Mouse (Mus musculus) lung, embryonic 14.5 days (tissue): Measurements from ENCODE around the gene Gm38655. TPM values are rescaled to one million over a fixed set of nuclear protein-coding genes. Genes with fewer than 3 reads are reported as not detected.

ENCODE experiments used
- ATAC-seq: fragments of 200-750 bp; cut with Nextera tagmentation; 2 replicates; pipeline ENCODE4 v1.8.0; 2017; ENCODE audit warnings: mild to moderate bottlenecking, moderate TSS enrichment, moderate library complexity; ENCODE audit not compliant: insufficient read depth
- DNase-seq: peaks from one replicate; pipeline ENCODE4 v3.0.0-alpha.2; 2015
- H3K27ac ChIP-seq: fragments of 300-500 bp; sonication (generic); 2 replicates; pipeline ENCODE4 v1.5.1; 2014; ENCODE audit warnings: low read depth, mild to moderate bottlenecking, moderate library complexity
- H3K27me3 ChIP-seq: fragments of 300-500 bp; sonication (generic); 2 replicates; pipeline ENCODE4 v1.6.1; 2014; ENCODE audit warnings: low read length, control low read depth; ENCODE audit not compliant: insufficient read depth
- H3K36me3 ChIP-seq: fragments of 300-500 bp; sonication (generic); 2 replicates; pipeline ENCODE4 v1.6.1; 2014; ENCODE audit warnings: control low read depth; ENCODE audit not compliant: insufficient read depth
- H3K4me1 ChIP-seq: fragments of 300-500 bp; sonication (generic); 2 replicates; pipeline ENCODE4 v1.6.1; 2014; ENCODE audit warnings: antibody characterized with exemption, control low read depth; ENCODE audit not compliant: insufficient read depth
- H3K4me2 ChIP-seq: fragments of 300-500 bp; sonication (generic); 2 replicates; pipeline ENCODE4 v1.6.1; 2014; ENCODE audit warnings: mild to moderate bottlenecking
- H3K4me3 ChIP-seq: fragments of 300-500 bp; sonication (generic); 2 replicates; pipeline ENCODE4 v1.5.1; 2014; ENCODE audit warnings: low read depth, low read length
- H3K9ac ChIP-seq: fragments of 300-500 bp; sonication (generic); 2 replicates; pipeline ENCODE4 v1.6.1; 2014
- H3K9me3 ChIP-seq: fragments of 300-500 bp; sonication (generic); 2 replicates; pipeline ENCODE4 v1.6.1; 2016; ENCODE audit warnings: low read depth, low read length, control low read depth
- CTCF ChIP-seq: IDR thresholded peaks from 2 replicates; pipeline ENCODE4 v1.5.1; 2016; ENCODE audit warnings: antibody characterized with exemption, low read depth
- WGBS: fragments of 180-500 bp; shearing (Covaris S2); extraction: QIAGEN DNeasy Blood & Tissue Kit; methylation state at CpG from one replicate; pipeline ENCODE4 v1.1.7; 2014; 5-methylcytosine and 5-hydroxymethylcytosine counted together
- polyA plus RNA-seq: library from polyadenylated mRNA; unstranded; fragments of >200 nt; fragmentation: Nextera tagmentation; extraction: Ambion mirVana; gene quantifications from 2 replicates; pipeline ENCODE4 v1.2.1, GENCODE M21; 2014

Gene Gm38655
- polyA plus RNA-seq, 1 experiment from 2014 or later, result 3.6 TPM

DNA sequence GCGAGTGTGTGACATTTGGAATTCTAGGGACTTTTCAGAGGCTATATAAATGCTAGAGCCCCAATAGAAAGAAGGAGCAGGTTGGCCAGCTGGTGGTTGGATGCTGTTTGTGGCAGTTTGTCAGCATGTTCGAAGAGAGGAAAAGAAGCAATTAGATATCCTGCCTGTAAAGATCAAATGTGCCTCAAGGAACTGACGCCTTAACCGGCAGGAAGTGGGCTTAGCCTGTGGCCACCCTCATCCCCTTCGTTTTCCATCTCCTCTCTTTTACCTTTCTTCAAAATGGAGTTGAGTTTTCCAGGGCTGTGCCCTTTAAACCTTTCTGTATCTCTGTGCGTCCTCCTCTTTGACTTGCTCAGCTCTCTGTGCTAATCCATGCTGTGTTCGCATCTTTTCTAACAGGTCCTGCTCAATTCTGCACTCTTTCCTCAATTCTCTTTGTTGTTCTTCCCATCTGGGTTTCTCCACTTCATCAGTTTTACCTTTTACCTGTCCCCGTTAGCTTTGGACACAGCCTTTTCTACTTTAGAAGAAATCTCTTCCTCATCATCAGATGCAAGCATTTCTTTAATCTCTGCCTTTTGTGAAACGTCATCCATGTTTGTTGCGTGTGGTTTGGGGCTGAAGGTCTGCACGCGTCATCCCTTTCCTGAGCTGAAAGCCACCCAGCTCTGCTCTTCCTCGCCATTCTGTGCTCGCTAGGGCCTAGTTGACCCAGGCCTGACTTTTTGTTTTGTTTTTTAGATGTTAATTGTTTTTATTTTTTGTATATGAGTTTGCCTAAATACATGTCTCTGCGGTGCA lies 44.4 kb upstream of the Gm38655 start:
- H3K36me3 ChIP-seq, result peaks cover 34% of the 10 kb centered on the region
- no peaks in the 10 kb centered on the region for H3K9me3 ChIP-seq
- TF ChIP-seq CTCF, result no peak

DNA sequence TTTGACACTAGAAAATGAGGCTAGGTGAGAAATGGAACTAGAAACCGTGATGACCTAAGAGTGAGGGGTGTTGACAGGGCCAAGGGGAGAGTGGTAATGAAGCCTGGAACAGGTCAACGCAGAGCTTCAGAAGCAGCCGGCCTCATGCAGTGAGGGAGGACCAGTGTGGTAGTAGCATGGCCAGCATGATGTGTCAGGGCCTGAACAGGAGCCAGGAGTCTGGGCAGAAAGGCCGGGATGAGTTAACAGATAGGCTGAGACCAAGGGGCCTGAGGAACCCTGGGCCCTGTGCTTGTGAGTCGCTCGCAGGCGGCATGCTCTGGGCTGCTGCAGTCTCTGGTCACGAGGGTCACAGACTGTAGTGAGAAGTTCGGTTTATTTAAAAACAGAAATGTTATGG lies 43.7 kb upstream of the Gm38655 start:
- no peak for TF ChIP-seq CTCF
- no peak overlapping the region for H3K4me2 ChIP-seq
- no peak for DNase-seq
- WGBS, result 88% methylated on average over 9 of the region's 9 CpGs
- no peak overlapping the region for H3K4me3 ChIP-seq
- peaks cover 41% of the 10 kb centered on the region for H3K36me3 ChIP-seq
- no peak overlapping the region for H3K27ac ChIP-seq
- no peak overlapping the region for H3K9ac ChIP-seq
- no peaks in the 10 kb centered on the region for H3K4me1 ChIP-seq
- H3K9me3 ChIP-seq, result no peaks in the 10 kb centered on the region
- no peak for ATAC-seq
- no peaks in the 10 kb centered on the region for H3K27me3 ChIP-seq

More for the DNA sequence above, 44.4 kb upstream of the Gm38655 start:
- Histone ChIP-seq H3K4me3 (no peak overlapping the region), H3K4me1 (no peaks in the 10 kb centered on the region), H3K9ac (no peak overlapping the region), H3K27me3 (no peaks in the 10 kb centered on the region), H3K27ac (no peak overlapping the region), H3K4me2 (no peak overlapping the region)
- DNase-seq (no peak), ATAC-seq (no peak)
- 91% methylated on average over 15 of the region's 15 CpGs for whole genome bisulfite sequencing

DNA sequence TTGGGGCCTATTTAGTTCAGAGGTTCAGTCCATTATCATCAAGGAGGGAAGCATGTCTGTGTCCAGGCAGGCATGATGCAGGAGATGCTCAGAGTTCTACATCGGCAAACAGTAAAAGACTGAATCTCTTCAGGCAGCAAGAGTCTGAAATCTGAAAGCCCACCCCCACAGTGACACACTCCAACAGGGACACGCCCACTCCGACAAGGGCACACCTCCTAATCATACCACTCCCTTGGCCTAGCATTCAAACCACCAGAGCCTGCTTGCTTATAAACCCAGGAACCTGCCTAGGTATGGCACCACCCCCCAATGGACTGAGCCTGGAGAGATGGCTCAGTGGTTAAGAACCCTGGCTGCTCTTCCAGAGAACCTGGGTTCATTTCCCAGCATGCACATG lies 40.2 kb upstream of the Gm38655 start:
- no peak for TF ChIP-seq CTCF
- DNase-seq, result no peak
- ATAC-seq, result no peak
- no peak overlapping the region for H3K4me3 ChIP-seq
- H3K36me3 ChIP-seq, result peaks cover 70% of the 10 kb centered on the region
- no peak overlapping the region for H3K27ac ChIP-seq
- H3K27me3 ChIP-seq, result no peaks in the 10 kb centered on the region
- no peak overlapping the region for H3K4me2 ChIP-seq
- no peak overlapping the region for H3K9ac ChIP-seq
- H3K9me3 ChIP-seq, result no peaks in the 10 kb centered on the region
- 73% methylated on average over 3 of the region's 3 CpGs for WGBS
- no peaks in the 10 kb centered on the region for H3K4me1 ChIP-seq

DNA sequence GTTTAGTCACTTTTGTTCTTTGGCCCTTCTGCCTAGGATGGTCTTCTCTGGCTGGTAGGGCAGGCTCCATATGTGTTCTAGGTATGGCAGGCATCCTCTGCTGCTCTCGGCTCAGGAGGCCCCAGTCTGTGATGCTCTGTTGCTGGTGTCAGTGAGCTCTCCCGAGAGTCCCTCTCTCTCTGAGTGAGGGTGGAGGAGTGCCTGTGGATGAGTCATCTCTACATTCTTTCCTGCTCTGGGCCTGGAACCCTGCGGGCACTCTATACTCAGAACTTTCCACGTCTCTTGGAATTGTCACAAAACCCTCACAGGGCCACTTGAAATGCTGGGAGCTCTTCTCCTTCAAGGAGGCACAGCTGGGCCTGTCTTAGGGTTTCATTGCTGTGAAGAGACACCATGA lies 36.4 kb upstream of the Gm38655 start:
- H3K4me1 ChIP-seq, result no peaks in the 10 kb centered on the region
- no peak overlapping the region for H3K27ac ChIP-seq
- no peak for TF ChIP-seq CTCF
- H3K36me3 ChIP-seq, result peaks cover 84% of the 10 kb centered on the region
- 85% methylated on average over 4 of the region's 4 CpGs for WGBS
- no peaks in the 10 kb centered on the region for H3K27me3 ChIP-seq
- H3K4me3 ChIP-seq, result no peak overlapping the region
- H3K4me2 ChIP-seq, result no peak overlapping the region
- no peak overlapping the region for H3K9ac ChIP-seq
- H3K9me3 ChIP-seq, result no peaks in the 10 kb centered on the region
- ATAC-seq (no peak), DNase-seq (no peak)

DNA sequence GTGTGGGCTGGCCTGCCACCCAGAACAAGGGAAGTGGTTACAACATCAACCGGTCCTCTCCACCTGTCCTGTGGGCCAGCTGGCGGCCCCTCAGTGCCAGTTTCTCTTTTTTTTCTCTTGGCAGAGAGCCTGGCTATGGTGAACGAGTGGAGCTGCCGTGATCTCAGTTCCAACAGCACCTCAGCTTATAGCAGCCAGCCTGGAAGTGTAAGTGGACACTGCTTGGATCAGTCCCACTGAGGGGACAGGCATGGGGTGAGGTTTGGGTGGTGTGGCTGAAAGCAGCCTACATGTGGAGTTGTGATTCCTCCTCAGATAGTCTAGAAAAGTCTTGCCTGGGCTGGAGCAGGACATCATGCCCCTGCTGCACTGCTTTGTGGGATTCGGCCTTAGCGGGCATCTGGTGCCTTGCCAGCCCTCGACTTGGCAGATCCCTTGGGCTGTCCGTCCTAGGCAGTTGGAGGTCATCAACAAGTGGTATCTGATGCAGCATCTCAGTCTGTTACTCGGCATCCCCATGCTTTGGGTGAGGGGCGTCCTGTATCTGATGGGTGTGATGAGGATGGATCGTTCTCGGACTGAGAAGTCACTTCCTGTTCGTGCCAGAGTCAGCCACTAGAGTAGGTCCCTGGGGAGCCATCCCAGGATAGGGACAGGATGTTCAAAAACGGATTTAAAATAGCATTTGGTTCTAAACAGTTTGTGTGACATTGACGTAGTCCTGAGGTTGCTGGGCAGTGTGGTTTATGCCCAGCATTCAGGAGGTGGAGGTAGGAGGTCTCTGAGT lies 35.6 kb upstream of the Gm38655 start:
- Histone ChIP-seq H3K4me2 (no peak overlapping the region), H3K36me3 (peaks cover 86% of the 10 kb centered on the region), H3K4me3 (no peak overlapping the region), H3K27ac (no peak overlapping the region), H3K4me1 (no peaks in the 10 kb centered on the region), H3K27me3 (no peaks in the 10 kb centered on the region), H3K9me3 (no peaks in the 10 kb centered on the region), H3K9ac (no peak overlapping the region)
- 77% methylated on average over 15 of the region's 15 CpGs for WGBS
- no peak for TF ChIP-seq CTCF
- DNase-seq (peak; percentile 4), ATAC-seq (no peak)

DNA sequence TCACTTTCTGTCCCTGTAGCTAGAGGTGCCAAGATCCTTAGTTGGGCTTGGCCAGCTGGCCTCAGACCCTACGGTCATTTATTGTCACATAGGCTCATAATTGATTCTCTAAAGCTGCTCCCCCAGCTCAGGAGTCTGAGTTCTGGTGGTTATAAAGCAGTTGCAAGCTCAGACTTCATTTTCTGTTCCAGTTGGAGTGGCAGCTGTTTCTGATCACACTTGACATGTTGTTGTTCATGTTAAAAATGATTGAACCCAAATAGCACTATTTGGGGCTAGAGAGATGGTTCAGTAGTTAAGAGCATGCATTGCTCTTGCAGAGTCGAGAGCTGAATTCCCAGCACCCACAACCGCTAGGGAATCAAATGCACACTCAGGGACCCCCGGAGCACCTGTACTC lies 34.7 kb upstream of the Gm38655 start:
- ATAC-seq (no peak), DNase-seq (no peak)
- 83% methylated on average over 4 of the region's 4 CpGs for WGBS
- H3K9ac ChIP-seq, result no peak overlapping the region
- H3K4me2 ChIP-seq, result no peak overlapping the region
- no peaks in the 10 kb centered on the region for H3K9me3 ChIP-seq
- peaks cover 85% of the 10 kb centered on the region for H3K36me3 ChIP-seq
- no peak overlapping the region for H3K27ac ChIP-seq
- no peak for TF ChIP-seq CTCF
- H3K27me3 ChIP-seq, result no peaks in the 10 kb centered on the region
- H3K4me3 ChIP-seq, result no peak overlapping the region
- no peaks in the 10 kb centered on the region for H3K4me1 ChIP-seq

DNA sequence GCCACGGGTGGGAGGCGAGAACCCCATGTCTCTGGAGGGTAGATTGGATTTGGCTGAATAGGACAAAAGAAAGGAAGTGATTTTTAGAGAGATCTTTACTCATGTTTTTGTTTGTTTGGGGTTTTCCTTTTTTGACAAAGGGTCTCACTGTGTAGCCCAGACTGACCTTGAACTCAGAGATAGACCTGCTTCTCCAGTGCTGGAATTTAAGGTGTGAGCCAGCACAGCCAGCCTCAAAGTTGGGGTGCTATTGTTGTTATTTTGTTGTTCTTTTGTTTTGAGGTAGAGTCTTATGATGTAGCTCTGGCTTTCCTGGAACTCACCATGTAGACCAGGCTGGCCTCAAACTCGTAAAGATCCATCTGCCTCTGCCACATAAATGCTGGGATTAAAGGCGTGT lies 27.1 kb upstream of the Gm38655 start:
- DNase-seq (no peak), ATAC-seq (no peak)
- no peaks in the 10 kb centered on the region for H3K4me1 ChIP-seq
- no peak overlapping the region for H3K4me2 ChIP-seq
- no peaks in the 10 kb centered on the region for H3K9me3 ChIP-seq
- no peaks in the 10 kb centered on the region for H3K27me3 ChIP-seq
- WGBS, result 89% methylated on average over 4 of the region's 4 CpGs
- H3K4me3 ChIP-seq, result no peak overlapping the region
- H3K9ac ChIP-seq, result no peak overlapping the region
- H3K36me3 ChIP-seq, result peaks cover 73% of the 10 kb centered on the region
- no peak overlapping the region for H3K27ac ChIP-seq
- TF ChIP-seq CTCF, result no peak
